Mouse (Mus musculus) olfactory bulb, adult 2 months (tissue): Measurements from ENCODE around the gene 1600014C23Rik.

ENCODE experiments used
- CTCF ChIP-seq: fragments of 200-500 bp; IDR thresholded peaks from 2 replicates; pipeline ENCODE4 v1.5.1; 2012; ENCODE audit warnings: low read depth, mild to moderate bottlenecking, low read length, moderate library complexity; ENCODE audit not compliant: insufficient read depth
- POLR2A ChIP-seq: fragments of 200-500 bp; IDR thresholded peaks from 2 replicates; pipeline ENCODE4 v1.6.1; 2012; ENCODE audit warnings: mild to moderate bottlenecking, low read depth, low read length, moderate library complexity; ENCODE audit not compliant: insufficient read depth

GRCm38 (mm10) chr17:45696981-45697380 is 36.7 kb downstream of the 1600014C23Rik start:
- no peak for TF ChIP-seq CTCF
- no peak for TF ChIP-seq POLR2A
